Mouse (Mus musculus) stomach, embryonic 14.5 days (tissue): ENCODE results near the gene Tns3. TPM values are rescaled to one million over a fixed set of nuclear protein-coding genes. Genes with fewer than 3 reads are reported as not detected.
"Not testable (repeated sequence)": the region's sequence is repeated elsewhere in the genome, so short reads cannot be mapped to it uniquely, and the experiment has no call there.

ENCODE experiments used
- ATAC-seq: fragments of 200-750 bp; cut with Nextera tagmentation; 2 replicates; pipeline ENCODE4 v1.8.0; 2017; ENCODE audit warnings: low read depth, moderate TSS enrichment; ENCODE audit not compliant: insufficient number of reproducible peaks, insufficient read depth, low FRiP score
- H3K27ac ChIP-seq: fragments of 300-500 bp; sonication (generic); 2 replicates; pipeline ENCODE4 v1.5.1; 2014; ENCODE audit warnings: mild to moderate bottlenecking, low read length, moderate library complexity, mixed read lengths
- H3K27me3 ChIP-seq: fragments of 300-500 bp; sonication (generic); 2 replicates; pipeline ENCODE4 v1.6.1; 2014; ENCODE audit warnings: low read length, control low read depth, mixed read lengths; ENCODE audit not compliant: control insufficient read depth, insufficient read depth
- H3K36me3 ChIP-seq: fragments of 300-500 bp; sonication (generic); 2 replicates; pipeline ENCODE4 v1.6.1; 2014; ENCODE audit warnings: mild to moderate bottlenecking, control low read depth, low read length, moderate library complexity, mixed read lengths; ENCODE audit not compliant: control insufficient read depth, insufficient read depth
- H3K4me1 ChIP-seq: fragments of 300-500 bp; sonication (generic); 2 replicates; pipeline ENCODE4 v1.6.1; 2014; ENCODE audit warnings: low read length, control low read depth, mixed read lengths; ENCODE audit not compliant: control insufficient read depth, insufficient read depth
- H3K4me2 ChIP-seq: fragments of 300-500 bp; sonication (generic); replicated peaks from 2 replicates; pipeline ENCODE4 v1.6.1; 2014; ENCODE audit warnings: low read depth, low read length, control low read depth
- H3K4me3 ChIP-seq: fragments of 300-500 bp; sonication (generic); 2 replicates; pipeline ENCODE4 v1.5.1; 2014; ENCODE audit warnings: low read depth, low read length, control low read depth
- H3K9ac ChIP-seq: fragments of 300-500 bp; sonication (generic); replicated peaks from 2 replicates; pipeline ENCODE4 v1.6.1; 2014; ENCODE audit warnings: low read depth, mild to moderate bottlenecking, control low read depth, low read length, moderate library complexity, mixed read lengths
- H3K9me3 ChIP-seq: fragments of 300-500 bp; sonication (generic); 2 replicates; pipeline ENCODE4 v1.6.1; 2016; ENCODE audit warnings: low read depth, low read length, control low read depth; ENCODE audit not compliant: control insufficient read depth
- WGBS: fragments of 180-500 bp; shearing (Covaris S2); extraction: QIAGEN DNeasy Blood & Tissue Kit; methylation state at CpG from one replicate; pipeline ENCODE4 v1.1.7; 2014; 5-methylcytosine and 5-hydroxymethylcytosine counted together
- polyA plus RNA-seq: library from polyadenylated mRNA; unstranded; fragments of >200 nt; fragmentation: Nextera tagmentation; extraction: Ambion mirVana; gene quantifications from 2 replicates; pipeline ENCODE4 v1.2.1, GENCODE M21; 2014

Gene Tns3
- polyA plus RNA-seq, 1 experiment from 2014 or later, result 31.2 TPM

- Histone ChIP-seq H3K9ac (no peak overlapping the region), H3K27ac (no peak overlapping the region), H3K4me1 (no peaks in the 10 kb centered on the region), H3K9me3 (no peaks in the 10 kb centered on the region), H3K4me2 (no peak overlapping the region), H3K4me3 (no peak overlapping the region), H3K27me3 (no peaks in the 10 kb centered on the region), H3K36me3 (peaks cover 25% of the 10 kb centered on the region; the same call in 1 of the 2 replicates)
- 51% methylated on average over 6 of the region's 6 CpGs for WGBS
- ATAC-seq, result 0 out of 2 replicates have a peak, but pooled peaks have one; percentile 11
Observed at GRCm38 (mm10) chr11:8544355-8544754, 120.0 kb downstream of the Tns3 start.

- no peak for ATAC-seq
Observed at GRCm38 (mm10) chr11:8541222-8541815, 123.0 kb downstream of the Tns3 start.

GRCm38 (mm10) chr11:8539593-8540265 lies 124.6 kb downstream of the Tns3 start:
- Histone ChIP-seq H3K4me1 (0 out of 2 replicates have a peak, but pooled peaks cover 10% of the 10 kb centered on the region), H3K4me3 (no peak overlapping the region), H3K4me2 (no peak overlapping the region), H3K9ac (no peak overlapping the region), H3K27ac (no peak overlapping the region), H3K9me3 (no peaks in the 10 kb centered on the region), H3K27me3 (no peaks in the 10 kb centered on the region), H3K36me3 (peaks cover 5% of the 10 kb centered on the region; the same call in 1 of the 2 replicates)
- 79% methylated on average over 8 of the region's 8 CpGs for WGBS
- ATAC-seq, result no peak

More at GRCm38 (mm10) chr11:8541222-8541815, 123.0 kb downstream of the Tns3 start:
- no peaks in the 10 kb centered on the region for H3K9me3 ChIP-seq
- no peak overlapping the region for H3K4me3 ChIP-seq
- WGBS, result 87% methylated on average over 9 of the region's 9 CpGs
- H3K4me2 ChIP-seq, result no peak overlapping the region
- no peaks in the 10 kb centered on the region for H3K27me3 ChIP-seq
- 0 out of 2 replicates have a peak, but pooled peaks cover 10% of the 10 kb centered on the region for H3K4me1 ChIP-seq
- H3K36me3 ChIP-seq, result peaks cover 13% of the 10 kb centered on the region; the same call in 1 of the 2 replicates
- H3K9ac ChIP-seq, result no peak overlapping the region
- no peak overlapping the region; the same call in 1 of the 2 replicates for H3K27ac ChIP-seq

GRCm38 (mm10) chr11:8537013-8537614 lies 127.2 kb downstream of the Tns3 start:
- no peak overlapping the region for H3K9ac ChIP-seq
- no peaks in the 10 kb centered on the region for H3K9me3 ChIP-seq
- H3K27me3 ChIP-seq, result no peaks in the 10 kb centered on the region
- no peak overlapping the region for H3K4me3 ChIP-seq
- ATAC-seq, result peak; percentile 30; the same call in 1 of the 2 replicates
- peak overlapping the region; percentile 87 for H3K27ac ChIP-seq
- peaks cover 15% of the 10 kb centered on the region for H3K36me3 ChIP-seq
- 0 out of 2 replicates have a peak, but pooled peaks cover 10% of the 10 kb centered on the region for H3K4me1 ChIP-seq
- 49% methylated on average over 5 of the region's 5 CpGs for WGBS
- H3K4me2 ChIP-seq, result no peak overlapping the region

- Histone ChIP-seq H3K4me3 (no peak overlapping the region), H3K4me1 (0 out of 2 replicates have a peak, but pooled peaks cover 10% of the 10 kb centered on the region), H3K27ac (no peak overlapping the region), H3K9ac (no peak overlapping the region), H3K9me3 (no peaks in the 10 kb centered on the region), H3K4me2 (no peak overlapping the region), H3K27me3 (no peaks in the 10 kb centered on the region), H3K36me3 (peaks cover 30% of the 10 kb centered on the region)
- peak; percentile 34; the same call in 1 of the 2 replicates for ATAC-seq
- WGBS, result 26% methylated on average over 4 of the region's 4 CpGs
Observed at GRCm38 (mm10) chr11:8534893-8535292, 129.4 kb downstream of the Tns3 start.

GRCm38 (mm10) chr11:8532771-8533170 lies 131.6 kb downstream of the Tns3 start:
- 100% methylated on average over 3 of the region's 3 CpGs for WGBS
- ATAC-seq, H3K4me3 ChIP-seq, H3K9ac ChIP-seq, H3K27ac ChIP-seq, H3K4me2 ChIP-seq, H3K4me1 ChIP-seq, H3K9me3 ChIP-seq, H3K27me3 ChIP-seq: not testable (repeated sequence)
- H3K36me3 ChIP-seq, result peaks cover 32% of the 10 kb centered on the region

- Histone ChIP-seq H3K27ac (no peak overlapping the region), H3K4me3 (no peak overlapping the region), H3K4me2 (no peak overlapping the region), H3K27me3 (no peaks in the 10 kb centered on the region), H3K9me3 (no peaks in the 10 kb centered on the region), H3K36me3 (peaks cover 32% of the 10 kb centered on the region), H3K4me1 (0 out of 2 replicates have a peak, but pooled peaks cover under 1% of the 10 kb centered on the region), H3K9ac (no peak overlapping the region)
- WGBS, result 87% methylated on average over 10 of the region's 10 CpGs
- no peak for ATAC-seq
Observed at GRCm38 (mm10) chr11:8532112-8532747, 132.1 kb downstream of the Tns3 start.

GRCm38 (mm10) chr11:8530506-8530905 lies 133.8 kb downstream of the Tns3 start:
- H3K27me3 ChIP-seq, result no peaks in the 10 kb centered on the region
- H3K4me2 ChIP-seq, result no peak overlapping the region
- ATAC-seq, result no peak
- H3K27ac ChIP-seq, result no peak overlapping the region
- H3K36me3 ChIP-seq, result peaks cover 32% of the 10 kb centered on the region
- WGBS, result 86% methylated on average over 4 of the region's 4 CpGs
- no peak overlapping the region for H3K4me3 ChIP-seq
- H3K4me1 ChIP-seq, result no peaks in the 10 kb centered on the region; the same call in 1 of the 2 replicates
- H3K9ac ChIP-seq, result no peak overlapping the region
- no peaks in the 10 kb centered on the region for H3K9me3 ChIP-seq
